Mouse (Mus musculus): ENCODE measurements around the gene Ssh2.

DNA sequence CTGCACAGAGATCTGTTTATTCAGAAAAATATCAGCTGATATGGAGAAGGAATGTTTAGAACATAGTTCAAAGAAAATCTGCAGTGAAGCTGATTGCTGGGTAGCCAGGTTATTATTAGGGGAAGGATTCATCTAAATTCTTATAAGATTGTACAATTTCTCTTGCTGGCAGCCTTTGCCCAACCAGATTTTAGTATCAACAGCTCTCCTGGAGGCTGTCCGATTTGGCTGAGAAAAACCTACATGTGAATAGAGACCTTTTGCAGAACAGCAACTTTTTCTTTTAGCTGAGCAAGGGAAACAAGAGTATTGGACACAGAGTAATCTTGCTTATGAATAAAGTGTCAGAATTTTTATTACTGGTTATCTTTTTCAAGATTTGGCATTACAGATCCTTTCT lies 212.4 kb downstream of the Ssh2 start:
- TF ChIP-seq CTCF (IDR thresholded peaks at IDR 0.05; ENCODE audit: borderline replicate concordance, insufficient read depth, low read length), result no peak
- no peak for TF ChIP-seq POLR2A (IDR thresholded peaks at IDR 0.05; ENCODE audit: low read depth, low read length)
